Mouse (Mus musculus) liver, postnatal 0 days (tissue): ENCODE results near the gene Adamts17. TPM values are rescaled to one million over a fixed set of nuclear protein-coding genes. Genes with fewer than 3 reads are reported as not detected.

ENCODE experiments used
- ATAC-seq: fragments of 200-750 bp; cut with Nextera tagmentation; 2 replicates; pipeline ENCODE4 v1.8.0; 2017; ENCODE audit warnings: mild to moderate bottlenecking, moderate library complexity
- DNase-seq: peaks from one replicate; pipeline ENCODE4 v3.0.0-alpha.2; 2016
- H3K27ac ChIP-seq: fragments of 300-500 bp; sonication (generic); 2 replicates; pipeline ENCODE4 v1.5.1; 2014; ENCODE audit warnings: antibody characterized with exemption, moderate library complexity, mild to moderate bottlenecking, low read depth
- H3K27me3 ChIP-seq: fragments of 300-500 bp; sonication (generic); 2 replicates; pipeline ENCODE4 v1.6.1; 2014; ENCODE audit warnings: low read length, control low read depth, mixed read lengths; ENCODE audit not compliant: insufficient read depth
- H3K36me3 ChIP-seq: fragments of 300-500 bp; sonication (generic); replicated peaks from 2 replicates; pipeline ENCODE4 v1.6.1; 2014; ENCODE audit warnings: mild to moderate bottlenecking, control low read depth, low read length, moderate library complexity, mixed read lengths; ENCODE audit not compliant: insufficient read depth
- H3K4me1 ChIP-seq: fragments of 300-500 bp; sonication (generic); 2 replicates; pipeline ENCODE4 v1.6.1; 2014; ENCODE audit warnings: antibody characterized with exemption, mild to moderate bottlenecking, control low read depth; ENCODE audit not compliant: insufficient read depth
- H3K4me2 ChIP-seq: fragments of 300-500 bp; sonication (generic); 2 replicates; pipeline ENCODE4 v1.6.1; 2014; ENCODE audit warnings: low read depth, mild to moderate bottlenecking, low read length, moderate library complexity, mixed read lengths
- H3K4me3 ChIP-seq: fragments of 300-500 bp; sonication (generic); 2 replicates; pipeline ENCODE4 v1.5.1; 2014; ENCODE audit warnings: low read depth, low read length
- H3K9ac ChIP-seq: fragments of 300-500 bp; sonication (generic); replicated peaks from 2 replicates; pipeline ENCODE4 v1.6.1; 2014; ENCODE audit warnings: mild to moderate bottlenecking, moderate library complexity
- H3K9me3 ChIP-seq: fragments of 300-500 bp; sonication (generic); 2 replicates; pipeline ENCODE4 v1.6.1; 2016; ENCODE audit warnings: mild to moderate bottlenecking, control low read depth, low read length, mixed read lengths
- CTCF ChIP-seq: sonication (generic); IDR thresholded peaks from 2 replicates; pipeline ENCODE4 v1.5.1; 2016; ENCODE audit warnings: antibody characterized with exemption, low read depth
- EP300 ChIP-seq: IDR thresholded peaks from 2 replicates; pipeline ENCODE4 v1.6.1; 2016; ENCODE audit warnings: antibody characterized with exemption, low read depth, mild to moderate bottlenecking
- WGBS: fragments of 180-500 bp; shearing (Covaris S2); extraction: QIAGEN DNeasy Blood & Tissue Kit; methylation state at CpG from one replicate; pipeline ENCODE4 v1.1.7; 2014; ENCODE audit not compliant: insufficient replicate concordance; 5-methylcytosine and 5-hydroxymethylcytosine counted together
- polyA plus RNA-seq: library from polyadenylated mRNA; unstranded; fragments of >200 nt; fragmentation: Nextera tagmentation; extraction: Ambion mirVana; gene quantifications from 2 replicates; pipeline ENCODE4 v1.2.1, GENCODE M21; 2015

Gene Adamts17
- 0.02 and 0.05 TPM in 2 replicates for polyA plus RNA-seq

GRCm38 (mm10) chr7:66839463-66840007 lies at the start of gene Adamts17:
Adamts17 (plus strand) TSS chr7:66839735.
- peak; percentile 88 for DNase-seq
- peak within 1 kb of the TSS; percentile 55 for H3K4me3 ChIP-seq
- TF ChIP-seq EP300 (no peak), CTCF (peak; percentile 88)
- peak; percentile 98 for ATAC-seq
- H3K4me1 ChIP-seq: peaks cover 10% of the 10 kb centered on the region
- H3K4me2 ChIP-seq: peak within 1 kb of the TSS; percentile 94
- 1% methylated on average over 30 of the region's 30 CpGs for WGBS
- H3K27ac ChIP-seq: no peak within 1 kb of the TSS
- no peaks in the 10 kb centered on the region for H3K9me3 ChIP-seq
- H3K36me3 ChIP-seq: no peaks in the 10 kb centered on the region
- H3K9ac ChIP-seq: peak within 1 kb of the TSS; percentile 11; the same call in 1 of the 2 replicates
- peaks cover 37% of the 10 kb centered on the region for H3K27me3 ChIP-seq

GRCm38 (mm10) chr7:66789860-66790748 lies 49.4 kb upstream of the Adamts17 start:
- Histone ChIP-seq H3K9ac (no peak overlapping the region), H3K36me3 (no peaks in the 10 kb centered on the region), H3K27ac (no peak overlapping the region), H3K4me1 (0 out of 2 replicates have a peak, but pooled peaks cover 2% of the 10 kb centered on the region), H3K27me3 (no peaks in the 10 kb centered on the region), H3K9me3 (no peaks in the 10 kb centered on the region), H3K4me2 (no peak overlapping the region), H3K4me3 (no peak overlapping the region)
- peak; percentile 27; the same call in 1 of the 2 replicates for ATAC-seq
- DNase-seq: peak; percentile 19
- 52% methylated on average over 7 of the region's 8 CpGs for WGBS
- no peak for TF ChIP-seq EP300
- TF ChIP-seq CTCF: no peak

- no peak overlapping the region for H3K4me2 ChIP-seq
- 93% methylated on average over 3 of the region's 3 CpGs for WGBS
- H3K4me3 ChIP-seq: no peak overlapping the region
- no peak overlapping the region for H3K27ac ChIP-seq
- 0 out of 2 replicates have a peak, but pooled peaks cover 2% of the 10 kb centered on the region for H3K4me1 ChIP-seq
- ATAC-seq (no peak), DNase-seq (no peak)
- H3K9me3 ChIP-seq: no peaks in the 10 kb centered on the region
- H3K9ac ChIP-seq: no peak overlapping the region
- no peaks in the 10 kb centered on the region for H3K27me3 ChIP-seq
- H3K36me3 ChIP-seq: no peaks in the 10 kb centered on the region
- TF ChIP-seq CTCF: no peak
- TF ChIP-seq EP300: no peak
These were observed 48.5 kb upstream of the Adamts17 start for GRCm38 (mm10) chr7:66791022-66791421.

GRCm38 (mm10) chr7:66796909-66797308 lies 42.6 kb upstream of the Adamts17 start:
- TF ChIP-seq EP300 (no peak), CTCF (no peak)
- H3K36me3 ChIP-seq: no peaks in the 10 kb centered on the region
- H3K27me3 ChIP-seq: no peaks in the 10 kb centered on the region
- ATAC-seq: no peak
- no peak overlapping the region for H3K9ac ChIP-seq
- H3K9me3 ChIP-seq: no peaks in the 10 kb centered on the region
- WGBS: 51% methylated on average over 1 of the region's 1 CpGs
- DNase-seq: no peak
- no peak overlapping the region for H3K4me3 ChIP-seq
- no peak overlapping the region for H3K4me2 ChIP-seq
- H3K4me1 ChIP-seq: no peaks in the 10 kb centered on the region
- H3K27ac ChIP-seq: no peak overlapping the region

- Histone ChIP-seq H3K9me3 (no peaks in the 10 kb centered on the region), H3K9ac (no peak overlapping the region), H3K36me3 (no peaks in the 10 kb centered on the region), H3K27ac (no peak overlapping the region), H3K4me2 (no peak overlapping the region), H3K4me1 (no peaks in the 10 kb centered on the region), H3K27me3 (no peaks in the 10 kb centered on the region), H3K4me3 (no peak overlapping the region)
- 73% methylated on average over 1 of the region's 1 CpGs for WGBS
- ATAC-seq (no peak), DNase-seq (no peak)
- TF ChIP-seq CTCF (no peak), EP300 (no peak)
These were observed 42.2 kb upstream of the Adamts17 start for GRCm38 (mm10) chr7:66797345-66797744.

GRCm38 (mm10) chr7:66798826-66799225 lies 40.7 kb upstream of the Adamts17 start:
- H3K36me3 ChIP-seq: no peaks in the 10 kb centered on the region
- no peak overlapping the region for H3K9ac ChIP-seq
- no peaks in the 10 kb centered on the region for H3K4me1 ChIP-seq
- DNase-seq (no peak), ATAC-seq (no peak)
- no peak for TF ChIP-seq CTCF
- no peak for TF ChIP-seq EP300
- H3K27ac ChIP-seq: no peak overlapping the region
- no peak overlapping the region for H3K4me2 ChIP-seq
- H3K9me3 ChIP-seq: no peaks in the 10 kb centered on the region
- WGBS: 75% methylated on average over 5 of the region's 5 CpGs
- no peaks in the 10 kb centered on the region for H3K27me3 ChIP-seq
- no peak overlapping the region for H3K4me3 ChIP-seq
